Mouse (Mus musculus): Measurements from ENCODE around the gene Zer1.
"Not testable (repeated sequence)": the region's sequence is repeated elsewhere in the genome, so short reads cannot be mapped to it uniquely, and the experiment has no call there.

The Zer1 gene

DNA sequence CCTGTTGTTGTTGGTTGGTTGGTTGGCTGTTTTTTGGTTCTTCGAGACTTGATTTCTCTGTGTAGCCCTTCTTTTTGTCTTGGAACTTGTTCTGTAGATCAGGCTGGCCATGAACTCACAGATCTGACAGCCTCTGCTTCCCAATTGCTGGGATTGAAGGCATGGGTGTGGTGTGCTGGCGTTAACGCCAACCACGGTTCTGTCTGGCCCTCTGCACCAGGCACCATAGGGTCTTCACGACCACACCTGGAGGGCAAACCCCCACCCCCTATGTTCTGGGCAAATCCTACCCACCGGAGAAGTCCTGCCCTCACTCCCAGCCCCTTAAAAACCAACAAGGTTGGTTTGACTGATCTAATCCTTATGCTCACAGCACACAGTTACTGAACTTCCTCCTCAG, 47.4 kb downstream of the Zer1 start:
- DNase-seq: no peak

DNA sequence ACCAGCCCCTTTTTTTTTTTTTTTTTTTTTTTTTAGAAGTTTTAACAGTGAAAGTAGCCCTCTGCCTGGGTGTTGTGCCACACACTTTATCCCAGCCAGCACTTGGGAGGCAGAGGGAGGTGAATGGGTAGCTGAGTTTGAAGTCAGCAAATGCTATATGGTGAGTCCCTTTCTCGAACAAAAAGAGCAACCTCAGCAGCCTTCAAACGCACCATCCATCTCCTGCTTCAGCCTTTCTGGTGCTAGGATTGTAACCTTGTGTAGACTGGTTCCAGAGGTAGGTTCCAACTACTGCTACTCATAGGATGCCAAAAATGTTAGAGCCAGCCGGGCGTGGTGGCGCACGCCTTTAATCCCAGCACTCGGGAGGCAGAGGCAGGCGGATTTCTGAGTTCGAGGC, 47.9 kb downstream of the Zer1 start:
- DNase-seq: no peak

GRCm38 (mm10) chr2:30075625-30076024, 48.8 kb downstream of the Zer1 start:
- no peak for DNase-seq

DNA sequence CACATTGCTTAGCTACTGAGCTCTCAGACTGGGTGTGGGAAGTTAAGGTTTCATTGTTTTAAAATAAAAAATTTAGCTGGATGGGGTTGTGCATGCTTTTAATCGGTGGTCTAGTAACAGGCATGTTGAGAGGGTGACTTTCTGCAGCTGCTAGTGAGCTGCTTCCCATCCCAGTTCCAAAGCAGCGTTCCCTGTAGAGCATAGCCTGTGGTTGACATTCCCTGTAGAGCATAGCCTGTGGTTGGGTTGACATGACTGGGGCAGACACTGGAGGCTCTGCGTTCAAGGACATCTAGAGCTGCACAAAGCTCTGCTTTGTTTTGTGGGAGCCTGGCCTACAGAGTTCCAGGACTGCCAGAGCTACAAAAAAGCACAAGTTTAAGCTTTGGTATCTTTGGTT, 51.1 kb downstream of the Zer1 start:
- DNase-seq: no peak

- DNase-seq: no peak
Measured at GRCm38 (mm10) chr2:30072875-30073274, 51.5 kb downstream of the Zer1 start.

DNA sequence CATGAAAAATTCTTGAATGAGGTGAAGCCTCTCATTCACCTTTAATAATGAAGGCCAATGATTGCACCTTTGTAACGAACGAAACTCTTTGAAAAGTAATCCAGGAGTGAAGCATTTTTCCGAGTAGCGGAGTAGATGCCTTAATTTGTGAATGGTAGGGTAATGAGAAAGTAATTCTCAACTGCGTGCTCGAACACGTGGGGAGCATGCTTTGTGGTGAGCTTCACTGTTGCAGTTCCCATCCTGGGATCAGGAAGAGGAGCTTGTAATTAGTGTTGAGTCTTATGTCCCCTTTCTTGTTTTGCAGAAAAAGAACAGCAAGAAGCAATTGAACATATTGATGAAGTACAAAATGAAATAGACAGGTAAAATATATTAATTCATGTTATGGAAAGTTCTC, 56.4 kb downstream of the Zer1 start:
- DNase-seq: no peak

DNA sequence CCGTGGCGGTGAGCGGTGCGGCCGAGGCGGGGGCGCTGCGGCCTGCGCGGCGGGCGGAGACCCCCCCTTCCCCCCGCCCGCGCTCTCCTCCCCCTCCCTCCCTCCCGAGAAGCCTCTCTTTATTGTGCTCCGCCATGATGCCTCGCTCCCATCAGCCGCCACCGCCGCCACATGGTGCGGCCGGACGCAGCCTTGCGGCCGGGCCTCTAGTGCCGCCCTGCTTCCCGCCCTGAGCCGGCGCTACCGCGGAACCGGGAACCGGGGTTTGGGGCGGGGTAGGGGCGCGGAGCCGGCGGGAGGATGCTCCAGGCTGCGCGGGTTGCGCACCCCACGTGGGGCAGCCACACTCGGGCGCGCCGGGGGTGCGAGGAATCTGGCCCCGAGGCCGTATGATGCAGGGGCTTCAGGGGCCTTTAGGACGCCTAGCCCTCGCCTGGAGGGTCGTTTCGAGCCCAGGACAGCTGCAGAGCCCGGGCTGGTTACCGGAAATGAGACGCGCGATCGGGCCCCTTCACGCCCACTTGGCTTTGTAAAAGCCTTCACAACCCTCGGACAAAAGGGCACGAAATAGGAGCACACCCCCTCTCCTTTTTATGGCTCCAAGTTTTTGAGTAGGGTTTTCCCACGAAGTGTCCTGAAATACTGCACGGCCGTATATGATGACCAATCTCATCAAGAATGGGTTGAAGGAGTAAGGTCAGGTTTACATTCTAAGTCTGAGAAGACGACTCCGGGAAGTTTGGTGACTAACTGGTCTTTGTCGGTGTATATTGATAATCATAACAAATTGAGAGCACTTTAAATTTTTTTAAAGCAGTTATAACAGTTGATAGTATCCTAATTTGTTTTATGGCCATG, 57.1 kb downstream of the Zer1 start:
- DNase-seq: peak; percentile 63 to 68

DNA sequence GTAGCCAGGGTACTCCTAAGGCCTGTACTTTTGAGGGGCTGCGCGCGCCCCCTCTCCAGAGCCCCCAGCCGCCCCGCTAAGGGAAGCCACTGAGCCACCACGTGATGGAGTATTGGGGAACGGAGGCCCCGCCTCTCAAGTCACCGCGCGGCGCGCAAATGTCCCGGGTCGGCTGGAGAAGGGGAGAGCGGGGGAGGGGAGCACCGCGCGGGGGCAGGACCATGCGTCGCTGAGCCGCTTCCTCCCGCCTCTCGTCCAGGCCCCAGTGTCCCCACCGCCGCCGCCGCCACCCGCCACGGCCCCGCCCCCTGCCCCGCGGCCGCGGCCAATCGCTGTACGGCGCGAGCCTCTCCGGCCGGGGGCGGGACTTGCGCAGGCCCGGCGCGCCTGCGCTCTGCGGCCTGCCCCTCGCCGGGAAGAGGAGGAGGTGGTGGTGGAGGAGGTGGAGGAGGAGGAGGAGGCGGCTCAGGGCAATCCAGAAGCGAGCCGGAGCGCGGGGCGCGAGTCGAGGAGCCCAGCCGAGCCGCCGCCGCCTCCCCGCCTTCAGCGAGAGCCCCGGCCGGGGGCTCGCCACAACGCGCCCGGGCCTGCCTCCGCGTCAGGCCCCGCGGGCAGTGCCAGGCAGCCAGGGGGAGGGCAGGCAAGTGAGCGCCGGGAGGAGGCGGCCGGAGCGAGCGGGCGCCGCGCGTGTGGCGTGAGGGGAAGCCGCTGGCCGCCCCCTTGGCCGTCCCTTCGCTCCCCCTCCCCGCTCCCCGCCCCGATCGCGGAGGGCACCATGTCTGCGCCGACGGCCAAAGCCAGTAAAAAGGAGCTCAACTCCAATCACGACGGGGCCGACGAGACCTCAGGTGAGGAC, 58.1 kb downstream of the Zer1 start:
- DNase-seq: peak; percentile 97 to 99

DNA sequence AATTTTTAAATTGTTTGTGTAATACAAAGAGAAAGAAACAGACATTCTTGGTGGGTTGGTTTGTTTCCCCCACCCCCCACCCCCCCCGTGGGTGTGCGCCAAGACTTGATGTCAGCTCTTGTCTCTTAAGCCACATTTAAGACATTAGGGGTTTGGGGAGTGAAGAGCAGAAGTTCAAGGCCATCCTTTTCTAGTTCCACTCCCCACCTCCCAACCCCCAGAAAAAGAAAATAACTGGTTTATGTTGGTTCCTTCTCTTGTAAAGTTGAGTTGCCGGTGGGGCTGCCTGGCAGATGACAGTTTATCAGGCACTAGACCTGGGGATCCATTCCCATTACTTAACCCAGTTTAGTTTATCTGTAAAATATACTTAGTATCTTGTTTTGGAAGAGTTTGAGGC, 60.1 kb downstream of the Zer1 start:
- no peak for DNase-seq

DNA sequence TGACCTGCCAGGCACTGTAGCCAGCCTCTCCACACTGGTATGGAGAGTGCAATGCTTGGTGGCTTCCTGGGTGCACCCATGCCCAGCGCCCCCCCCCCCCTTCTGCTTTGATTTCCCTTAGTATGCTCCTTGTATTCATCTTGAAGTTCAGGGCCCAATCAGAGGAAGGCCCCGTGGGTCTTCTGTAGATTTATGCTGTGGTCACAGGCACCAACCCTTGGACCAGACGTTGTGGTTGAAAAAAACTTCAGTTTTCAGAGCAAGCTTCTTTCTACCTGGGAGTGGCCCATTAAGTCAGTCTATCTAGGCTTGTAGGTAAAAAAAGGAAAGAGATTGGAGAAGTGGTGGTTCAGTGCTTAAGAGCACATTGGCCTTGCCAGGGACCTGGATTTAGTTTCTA, 60.6 kb downstream of the Zer1 start:
- no peak for DNase-seq

DNA sequence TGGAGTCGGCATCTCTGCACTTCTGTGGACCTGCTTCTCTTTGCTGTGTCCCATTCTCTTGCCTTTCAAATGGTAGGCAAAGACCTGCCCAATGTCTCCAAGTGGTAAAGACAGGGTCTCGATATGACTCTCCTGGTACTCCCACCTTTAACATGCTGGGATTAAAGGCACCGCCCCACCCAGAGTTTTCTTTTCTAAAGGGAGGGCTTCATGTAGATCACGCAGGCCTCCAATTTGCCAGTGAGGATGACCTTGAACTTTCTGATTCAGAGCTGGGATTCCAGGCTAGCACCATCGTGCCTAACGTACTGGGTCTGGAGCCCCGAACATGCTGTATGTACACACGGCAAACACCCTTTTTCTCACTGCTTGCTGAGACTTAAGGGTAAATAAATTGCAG, 61.1 kb downstream of the Zer1 start:
- DNase-seq: no peak

DNA sequence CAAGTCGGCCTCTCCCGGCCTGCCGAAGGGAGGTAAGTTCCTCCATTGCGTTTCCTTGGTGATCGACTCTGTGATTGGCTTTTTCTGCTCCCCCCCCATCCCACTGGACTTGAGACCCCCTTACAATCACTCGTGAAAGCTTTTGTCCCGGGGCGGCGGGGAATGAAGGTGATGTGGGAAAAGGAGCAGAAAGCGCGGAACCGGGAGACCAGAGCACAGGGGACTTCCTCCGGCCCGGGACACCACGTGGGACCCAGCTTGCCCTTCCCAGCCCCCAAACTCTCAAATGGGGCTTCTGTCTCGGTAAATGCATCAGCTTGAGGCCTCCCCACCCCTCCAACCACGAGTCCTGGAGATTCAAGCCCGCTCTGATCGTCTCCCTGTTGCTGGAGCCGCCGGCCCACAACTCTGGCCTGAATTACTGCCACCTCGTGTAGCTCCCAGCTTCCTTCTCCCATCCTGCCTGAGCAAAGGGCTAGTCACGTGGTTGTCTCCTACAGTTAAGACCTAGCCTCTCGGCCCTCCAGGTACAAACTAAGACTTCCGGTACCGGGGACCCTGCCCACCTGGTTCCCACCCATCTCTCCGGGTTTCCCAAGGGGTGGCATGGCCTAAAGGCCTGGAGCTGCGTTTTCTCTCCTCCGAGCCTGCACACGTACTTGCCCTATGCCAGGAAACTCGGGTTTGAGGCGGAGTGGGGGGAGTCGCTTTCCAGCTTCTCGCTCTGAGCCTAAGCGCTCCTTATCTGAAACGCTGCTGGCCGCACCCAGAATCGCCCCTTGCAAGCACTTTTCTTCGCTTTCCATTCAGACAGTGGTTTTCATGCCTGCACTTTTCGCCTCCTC, 61.9 kb downstream of the Zer1 start:
- peak; percentile 66 to 71 for DNase-seq

- peak; percentile 61 to 64 for DNase-seq
Measured at GRCm38 (mm10) chr2:30061215-30062166, 62.9 kb downstream of the Zer1 start.

GRCm38 (mm10) chr2:30058418-30058817, 66.0 kb downstream of the Zer1 start:
- no peak for DNase-seq

- peak; percentile 27 to 28 for DNase-seq
Measured at GRCm38 (mm10) chr2:30057223-30057904, 67.0 kb downstream of the Zer1 start, which contains the start of gene Set. Gene Set, plus strand, starts transcription at chr2:30057378.

DNA sequence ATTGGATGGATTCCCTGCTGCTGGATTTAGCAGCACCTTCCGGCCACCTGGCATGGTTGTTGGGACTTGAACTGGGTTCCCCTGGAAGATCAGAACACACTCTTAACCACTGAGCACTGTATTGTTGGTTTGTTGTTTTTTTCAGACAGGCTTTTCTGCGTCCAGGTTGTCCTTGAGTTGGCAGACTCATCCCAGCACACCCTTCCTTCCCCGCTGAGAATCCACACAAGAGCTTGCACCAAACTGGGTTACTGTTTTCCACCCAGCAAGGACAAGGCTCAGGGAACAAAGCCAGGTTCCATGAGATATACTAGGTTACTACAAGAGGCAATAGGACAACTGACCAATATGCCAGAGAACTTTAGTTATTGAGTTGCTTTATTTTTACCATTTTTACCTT, 67.6 kb downstream of the Zer1 start:
- DNase-seq: no peak

GRCm38 (mm10) chr2:30055310-30055709, 69.1 kb downstream of the Zer1 start:
- not testable (repeated sequence) for DNase-seq

DNA sequence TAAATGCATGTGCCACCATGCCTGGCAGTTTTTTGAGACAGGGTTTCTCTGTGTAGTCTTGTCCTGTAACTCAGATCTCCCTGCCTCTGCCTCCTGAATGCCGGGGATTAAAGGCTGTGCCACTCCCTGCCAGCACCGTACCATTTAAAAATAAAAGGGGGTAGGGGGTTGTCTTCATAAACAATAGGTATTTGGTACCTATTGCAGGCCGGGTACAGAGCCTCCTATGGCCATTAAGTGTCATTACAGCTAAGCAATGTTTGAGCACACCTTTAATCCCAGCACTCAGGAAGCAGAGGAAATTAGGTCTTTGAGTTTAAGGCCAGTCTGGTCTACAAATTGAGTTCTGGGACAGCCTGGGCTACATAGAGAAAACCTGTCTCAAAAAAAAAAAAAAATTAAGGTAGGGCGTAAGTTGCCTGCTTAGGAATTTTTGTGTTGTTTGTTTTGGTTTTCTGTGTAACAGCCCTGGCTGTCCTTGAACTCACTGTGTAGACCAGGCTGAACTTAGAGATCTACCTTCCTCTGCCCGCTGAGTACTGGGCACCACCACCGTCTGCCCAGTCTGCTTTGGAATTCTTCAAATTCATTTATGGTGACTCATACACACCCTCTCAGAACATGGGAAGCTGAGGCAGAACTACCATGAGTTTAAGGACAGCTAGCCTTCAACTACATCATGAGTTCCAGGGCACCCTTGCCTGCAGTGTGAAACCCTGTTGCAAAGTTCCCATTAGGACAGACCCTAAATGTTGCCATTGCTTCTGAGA, 72.2 kb downstream of the Zer1 start:
- no peak for DNase-seq

- no peak for DNase-seq
Measured at GRCm38 (mm10) chr2:30049831-30050230, 74.6 kb downstream of the Zer1 start.

DNA sequence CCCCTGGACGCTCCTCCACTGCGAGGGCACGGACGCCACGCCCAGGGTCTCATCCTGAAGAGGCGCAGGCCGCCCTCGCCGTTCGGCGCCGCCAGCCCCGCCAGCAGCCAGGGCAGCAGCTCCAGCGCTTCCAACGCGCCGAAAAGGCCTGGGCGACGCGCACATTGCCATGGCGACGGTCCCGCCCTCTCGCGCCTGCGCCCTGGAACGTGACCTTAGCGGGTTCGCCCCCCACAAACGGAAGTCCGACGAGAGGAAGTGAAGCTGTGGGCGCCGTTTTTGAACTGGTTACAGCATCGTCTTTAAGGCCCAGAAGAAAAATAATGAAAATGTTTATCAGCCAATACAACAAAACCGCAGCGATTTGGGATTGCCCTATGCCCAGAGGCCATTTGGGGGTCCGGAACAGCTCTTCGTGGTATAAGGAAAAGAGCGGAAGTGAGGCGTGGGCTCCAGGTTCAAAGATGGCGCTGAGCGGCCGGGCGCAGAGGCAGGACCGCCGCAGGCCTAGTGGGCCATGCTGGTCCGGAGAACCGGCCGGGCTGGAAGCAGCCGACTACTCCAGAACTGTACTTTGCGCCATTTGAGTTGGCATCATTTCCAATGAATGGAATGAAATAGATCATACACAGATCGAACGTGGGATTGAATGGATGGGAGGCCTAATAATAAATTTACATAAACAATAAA, 75.5 kb downstream of the Zer1 start, which contains the start of gene Wdr34:
Wdr34 (minus strand) TSS at position 183 of the 690 bp plus-strand sequence.
- peak; percentile 98 to 99 for DNase-seq
